Mouse (Mus musculus): ENCODE data around the gene Cers5. TPM values are rescaled to one million over a fixed set of nuclear protein-coding genes. Genes with fewer than 3 reads are reported as not detected.
A peak's percentile ranks its signal among the peaks of the same experiment; 100 is the strongest.
"Not testable (repeated sequence)": the region's sequence is repeated elsewhere in the genome, so short reads cannot be mapped to it uniquely, and the experiment has no call there.

Gene Cers5
- 10 to 100 TPM; 18.2 to 18.5 TPM for total RNA-seq (2021)

- intact Hi-C loops (cut with DNase I): loop anchor here (2.0 to 10.0 kb wide), 3 partner anchors 70 to 278 kb away; partner anchors contain the start of gene Smarcd1
Measured at GRCm38 (mm10) chr15:99772881-99772924, at the start of gene Cers5. Cers5 (minus strand) TSS chr15:99772885.

GRCm38 (mm10) chr15:99819621-99820279 lies 47.1 kb upstream of the Cers5 start:
- peak; percentile 56 for DNase-seq (ENCODE audit: low spot score)
- intact Hi-C loops (cut with DNase I): no loop called here

More at GRCm38 (mm10) chr15:99772881-99772924, at the start of gene Cers5:
- DNase-seq (ENCODE audit: low spot score): not testable (repeated sequence)

DNA sequence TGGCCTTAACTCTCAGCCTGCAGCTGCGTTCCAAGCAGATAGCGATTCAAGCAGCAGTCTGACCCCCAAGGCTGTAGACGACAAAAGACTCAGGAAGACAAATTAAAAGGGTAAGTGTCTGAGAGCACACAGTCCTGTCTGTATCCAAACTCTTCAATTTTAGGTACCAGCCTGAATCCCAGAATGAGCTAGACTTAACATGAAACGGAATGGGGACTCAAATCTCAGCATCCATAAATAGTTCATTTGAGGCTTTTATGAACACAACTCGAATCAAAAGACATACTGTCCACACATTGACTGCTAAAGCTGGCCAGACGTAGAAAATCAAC lies 46.4 kb upstream of the Cers5 start:
- intact Hi-C loops (cut with DNase I): no loop called here
- no peak for DNase-seq (ENCODE audit: low spot score)

DNA sequence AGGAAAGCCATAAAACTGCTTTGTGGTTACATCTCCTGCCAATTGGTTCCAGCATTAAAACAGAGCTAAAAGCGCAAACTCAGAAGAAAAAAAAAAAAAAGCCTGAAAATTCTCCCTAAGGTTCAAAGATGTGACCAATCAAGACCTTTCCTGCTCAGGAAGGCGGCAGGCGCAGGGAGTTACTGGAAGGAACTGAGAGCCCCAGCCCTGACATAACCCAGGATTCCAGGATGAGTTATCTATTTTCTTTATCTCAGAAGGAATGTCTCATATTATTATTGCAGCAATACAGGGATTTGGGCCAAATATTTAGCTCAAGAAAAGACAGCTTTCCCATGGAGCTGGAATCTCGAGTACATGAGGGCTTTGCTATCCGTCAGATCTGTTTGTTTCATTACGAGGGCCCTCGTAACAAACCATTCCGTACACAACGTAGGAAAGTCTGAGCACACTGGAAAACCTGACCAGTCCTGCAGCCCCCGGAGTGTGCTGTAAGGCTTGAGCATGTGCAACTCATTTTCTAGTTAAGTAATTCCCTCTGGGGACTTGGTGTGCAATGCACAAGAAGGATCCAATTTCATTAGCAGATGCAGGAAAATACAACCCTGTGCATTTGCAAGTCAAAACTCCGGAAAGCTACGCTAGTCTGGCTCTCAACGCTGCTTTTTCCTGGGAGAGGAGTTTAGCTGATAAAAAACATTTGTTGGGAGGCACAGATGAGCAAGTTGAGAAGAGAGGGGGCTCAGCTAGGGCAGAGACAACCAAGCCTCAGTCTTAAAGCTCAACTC lies 45.8 kb upstream of the Cers5 start:
- peak; percentile 51 for DNase-seq (ENCODE audit: low spot score)
- intact Hi-C loops (cut with DNase I): no loop called here

DNA sequence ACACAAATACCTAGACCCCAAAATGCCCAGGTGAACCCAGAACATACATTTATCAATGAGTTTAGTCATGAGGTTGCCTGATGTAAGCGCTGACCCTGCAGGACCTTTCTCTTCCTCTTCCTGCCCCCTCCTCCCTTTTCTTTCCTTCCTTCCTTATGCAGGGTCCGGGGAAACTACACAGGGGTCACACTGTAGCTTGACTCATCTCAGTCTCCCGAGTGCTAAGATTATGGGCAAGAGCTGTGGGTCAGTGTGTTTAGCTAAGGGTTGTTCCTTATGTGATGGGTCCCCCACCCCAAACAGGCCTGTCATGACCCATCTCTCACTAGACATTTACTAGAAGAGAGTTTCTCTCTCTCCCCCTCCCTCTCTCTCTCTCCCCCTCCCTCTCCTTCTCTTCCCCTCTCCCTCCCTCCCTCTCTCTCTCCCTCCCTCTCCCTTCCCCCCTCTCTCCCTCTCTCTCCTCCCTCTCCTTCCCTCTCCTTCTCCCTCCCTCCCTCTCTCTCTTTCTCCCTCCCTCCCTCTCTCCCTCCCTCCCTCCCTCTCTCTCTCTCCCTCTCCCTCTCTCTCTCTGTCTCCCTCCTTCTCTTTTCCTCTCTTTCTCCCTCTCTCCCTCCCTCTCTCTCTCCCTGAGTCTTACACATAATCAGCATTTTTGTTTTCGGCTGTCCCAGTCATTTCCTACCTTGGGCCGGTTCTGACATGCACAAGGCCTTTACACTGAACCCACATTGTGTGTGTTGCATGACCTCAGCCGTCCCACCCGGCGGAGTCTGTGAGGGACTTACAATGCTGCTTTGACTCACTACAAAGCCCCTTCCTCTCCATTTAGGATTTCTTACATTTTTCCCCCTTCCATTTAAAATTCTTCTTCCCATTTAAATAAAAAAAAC lies 44.9 kb upstream of the Cers5 start:
- intact Hi-C loops (cut with DNase I): no loop called here
- DNase-seq (ENCODE audit: low spot score): no peak

DNA sequence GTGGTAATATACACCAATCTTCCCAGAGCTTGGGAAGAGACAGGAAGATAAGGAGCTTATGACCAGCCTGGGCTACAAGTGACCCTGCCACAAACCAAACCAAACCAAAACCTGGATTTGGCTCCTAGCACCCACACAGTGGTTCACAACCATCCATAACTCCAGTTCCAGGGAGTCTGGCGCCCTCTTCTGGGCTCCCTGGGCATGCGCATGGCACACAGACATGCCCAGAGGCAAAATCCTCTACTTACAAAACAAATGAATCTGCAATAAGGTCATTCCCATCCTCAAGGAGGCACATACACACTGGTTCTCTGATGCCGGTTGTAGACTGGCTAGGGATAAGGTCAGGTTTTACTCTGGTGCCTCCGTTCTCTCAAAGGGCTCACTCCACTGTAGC lies 43.3 kb upstream of the Cers5 start:
- intact Hi-C loops (cut with DNase I): no loop called here
- no peak for DNase-seq (ENCODE audit: low spot score)

DNA sequence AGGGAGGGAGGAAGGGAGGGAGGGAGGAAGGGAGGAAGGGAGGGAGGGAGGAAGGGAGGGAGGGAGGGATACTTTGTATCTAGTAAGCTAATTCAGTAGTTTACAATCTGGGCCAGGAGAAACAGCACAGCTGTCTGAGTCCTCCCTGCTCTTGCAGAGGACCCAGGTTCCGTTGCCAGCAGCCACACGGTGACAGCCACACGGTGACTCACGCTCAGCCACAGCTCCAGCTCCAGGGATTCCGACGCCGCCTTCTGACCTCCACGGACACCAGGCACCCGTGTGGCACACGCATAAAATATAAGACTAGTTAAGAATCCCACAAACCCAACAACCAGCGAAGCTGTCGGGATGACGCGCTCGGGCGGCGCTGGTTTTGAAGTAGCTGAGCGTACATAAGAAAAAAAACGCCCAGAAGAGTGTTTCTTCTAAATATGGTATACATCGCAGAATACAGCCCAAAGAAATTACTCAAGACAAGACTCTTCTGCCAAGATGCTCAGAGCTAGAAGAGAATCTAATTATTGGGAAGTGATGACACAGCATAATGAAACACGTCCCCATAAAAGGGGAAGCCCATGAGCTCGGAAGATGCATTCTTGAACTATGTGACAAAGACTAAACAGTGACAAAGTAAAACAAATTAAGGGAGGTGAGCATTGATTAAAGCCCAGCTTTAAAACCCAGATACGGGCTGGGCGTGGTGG lies 42.0 kb upstream of the Cers5 start:
- no peak for DNase-seq (ENCODE audit: low spot score)
- intact Hi-C loops (cut with DNase I): no loop called here

GRCm38 (mm10) chr15:99813639-99814038 lies 41.0 kb upstream of the Cers5 start:
- no peak for DNase-seq (ENCODE audit: low spot score)

DNA sequence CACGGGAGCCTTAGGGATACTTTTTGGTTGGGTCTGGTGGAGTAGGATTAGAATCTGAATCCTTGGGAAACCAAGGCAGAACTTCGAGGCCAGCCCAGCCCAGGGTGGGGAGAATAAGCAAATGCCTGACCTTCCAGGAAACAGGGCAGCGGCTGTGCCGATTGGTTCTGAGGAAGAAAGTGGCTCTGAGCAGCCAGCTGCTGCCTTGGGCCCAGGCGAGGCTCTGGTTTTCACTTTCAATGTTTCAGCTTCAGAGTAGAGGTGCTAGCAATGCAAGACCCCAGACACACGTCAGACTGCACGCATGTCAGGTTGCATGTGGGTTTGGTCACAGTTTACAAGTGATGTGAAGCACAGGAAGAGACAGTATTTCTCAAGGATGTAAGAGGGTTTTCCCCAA lies 39.4 kb upstream of the Cers5 start:
- no peak for DNase-seq (ENCODE audit: low spot score)
- intact Hi-C loops (cut with DNase I): no loop called here

More at GRCm38 (mm10) chr15:99813639-99814038, 41.0 kb upstream of the Cers5 start:
- intact Hi-C loops (cut with DNase I): no loop called here

DNA sequence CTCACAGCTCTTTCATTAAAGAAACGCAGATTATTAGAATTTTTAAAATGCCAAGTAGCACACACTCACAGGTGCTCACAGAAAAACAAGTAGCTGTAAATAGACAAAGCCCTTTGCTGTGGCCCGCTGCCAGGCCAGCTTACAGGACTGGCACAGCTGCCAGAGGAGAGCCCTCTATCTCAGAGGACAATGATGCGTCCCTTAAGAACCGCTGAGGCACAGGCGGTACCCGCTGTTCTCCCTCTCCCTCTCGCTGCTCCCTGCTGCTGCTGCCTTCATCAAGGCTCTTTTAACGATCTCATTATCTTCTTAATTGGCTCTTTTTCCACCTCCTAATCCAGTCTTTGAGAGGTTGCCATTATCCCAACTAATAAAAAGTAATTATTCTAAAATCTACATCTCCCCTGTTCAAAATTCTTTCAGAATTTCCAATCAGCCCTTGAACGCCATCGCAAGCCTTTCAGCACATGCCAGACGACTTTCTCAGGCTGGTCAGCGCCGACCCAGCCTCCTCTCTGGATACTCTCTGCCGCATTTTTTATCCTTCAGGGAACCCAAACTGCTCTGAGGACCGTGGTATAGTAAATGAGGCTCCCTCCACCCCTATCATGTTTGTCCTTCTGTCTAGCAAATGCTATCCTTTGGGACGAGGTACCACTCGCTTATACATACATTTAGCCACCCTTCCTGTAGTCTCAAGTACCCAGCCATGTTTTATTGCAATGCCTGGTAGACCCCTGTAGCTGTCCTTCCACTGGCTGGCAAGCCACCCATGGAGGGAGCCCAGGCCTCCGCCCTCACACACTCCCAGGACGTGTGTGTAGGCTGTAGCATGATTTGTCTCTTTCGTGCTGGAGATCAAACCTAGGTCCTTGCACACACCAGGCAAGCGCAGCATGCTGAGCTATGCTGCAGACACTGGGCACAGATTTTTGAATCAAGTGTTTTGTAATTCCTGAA lies 35.4 kb upstream of the Cers5 start:
- DNase-seq (ENCODE audit: low spot score): no peak
- intact Hi-C loops (cut with DNase I): no loop called here

- no peak for DNase-seq (ENCODE audit: low spot score)
- intact Hi-C loops (cut with DNase I): no loop called here
Measured at GRCm38 (mm10) chr15:99806171-99806570, 33.5 kb upstream of the Cers5 start.

GRCm38 (mm10) chr15:99805673-99806072 lies 33.0 kb upstream of the Cers5 start:
- intact Hi-C loops (cut with DNase I): no loop called here
- DNase-seq (ENCODE audit: low spot score): no peak

DNA sequence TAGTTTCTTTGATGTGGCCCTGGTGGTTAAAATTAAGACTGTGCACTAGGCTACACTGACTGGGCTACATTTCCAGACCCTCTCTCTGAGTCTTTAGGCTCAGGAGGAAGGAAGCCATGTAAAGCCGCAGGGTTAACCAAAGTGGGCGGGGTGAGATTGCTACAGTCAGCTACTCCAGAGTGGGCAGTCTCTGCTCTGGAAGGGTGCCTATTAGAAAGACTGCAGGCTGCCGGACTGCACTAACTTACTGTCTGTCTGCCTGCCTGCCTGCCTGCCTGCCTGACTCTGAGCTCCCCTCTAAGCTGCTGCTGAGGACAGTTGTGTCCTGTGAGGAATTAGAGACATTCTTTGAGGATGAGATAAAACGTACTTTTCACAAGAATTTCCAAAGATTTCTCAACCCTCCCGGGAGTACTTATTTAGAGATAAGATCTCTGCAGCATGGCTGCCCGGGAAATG lies 30.5 kb upstream of the Cers5 start:
- DNase-seq (ENCODE audit: low spot score): no peak
- intact Hi-C loops (cut with DNase I): no loop called here

DNA sequence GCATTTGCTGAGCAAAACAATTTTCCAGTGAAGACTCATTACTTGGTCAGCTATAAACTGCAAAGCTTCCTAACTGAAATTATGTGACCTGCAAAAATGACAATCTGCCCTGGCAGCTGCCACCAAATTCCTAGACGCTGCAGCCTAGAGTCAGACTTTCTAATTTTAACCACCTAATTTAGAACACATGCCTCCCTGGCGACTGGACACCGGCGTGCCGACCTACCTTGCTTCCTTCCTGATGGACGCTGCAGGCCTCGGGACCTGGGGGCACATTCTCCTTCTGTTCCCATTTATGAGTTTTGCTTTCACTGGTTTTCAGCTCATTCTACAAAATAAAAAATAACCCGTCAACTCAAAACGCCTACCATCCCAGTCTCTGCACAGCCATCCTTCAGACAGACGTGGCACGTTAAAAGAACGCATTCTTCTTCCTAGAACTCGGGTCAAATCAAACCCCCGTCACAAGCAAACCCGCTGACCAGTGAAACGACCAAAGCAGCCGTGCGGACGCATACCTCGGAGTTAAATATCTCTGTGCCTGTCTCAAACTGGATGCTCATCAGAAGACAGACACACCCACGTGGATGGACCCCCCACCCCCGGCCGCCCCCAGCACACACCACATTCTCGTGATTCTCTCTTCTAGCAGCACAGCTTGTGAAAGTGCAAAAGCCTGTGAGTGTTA lies 29.3 kb upstream of the Cers5 start:
- no peak for DNase-seq (ENCODE audit: low spot score)
- intact Hi-C loops (cut with DNase I): no loop called here

DNA sequence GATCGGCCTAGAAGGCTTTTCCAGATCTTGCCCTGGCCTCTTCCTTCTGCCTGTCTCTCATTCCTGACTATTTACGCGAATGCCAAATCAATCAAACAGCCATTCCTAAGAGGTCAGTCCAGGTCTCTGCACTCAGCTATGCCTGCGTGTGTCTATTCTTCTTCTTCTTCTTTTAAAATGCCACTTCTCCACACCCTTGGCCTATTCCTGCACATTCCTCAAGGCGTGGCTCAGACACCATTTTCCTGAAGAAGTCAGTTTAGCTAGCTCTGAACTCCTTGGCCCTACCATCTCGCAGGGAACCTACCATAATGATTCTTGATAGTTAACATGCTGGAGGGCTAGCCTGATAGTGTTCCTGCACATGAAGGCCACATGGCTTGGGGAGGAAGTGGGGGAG lies 27.0 kb upstream of the Cers5 start:
- DNase-seq (ENCODE audit: low spot score): no peak
- intact Hi-C loops (cut with DNase I): no loop called here

GRCm38 (mm10) chr15:99797898-99798297 lies 25.2 kb upstream of the Cers5 start:
- intact Hi-C loops (cut with DNase I): no loop called here
- no peak for DNase-seq (ENCODE audit: low spot score)

GRCm38 (mm10) chr15:99796735-99797134 lies 24.1 kb upstream of the Cers5 start:
- intact Hi-C loops (cut with DNase I): no loop called here
- no peak for DNase-seq (ENCODE audit: low spot score)

DNA sequence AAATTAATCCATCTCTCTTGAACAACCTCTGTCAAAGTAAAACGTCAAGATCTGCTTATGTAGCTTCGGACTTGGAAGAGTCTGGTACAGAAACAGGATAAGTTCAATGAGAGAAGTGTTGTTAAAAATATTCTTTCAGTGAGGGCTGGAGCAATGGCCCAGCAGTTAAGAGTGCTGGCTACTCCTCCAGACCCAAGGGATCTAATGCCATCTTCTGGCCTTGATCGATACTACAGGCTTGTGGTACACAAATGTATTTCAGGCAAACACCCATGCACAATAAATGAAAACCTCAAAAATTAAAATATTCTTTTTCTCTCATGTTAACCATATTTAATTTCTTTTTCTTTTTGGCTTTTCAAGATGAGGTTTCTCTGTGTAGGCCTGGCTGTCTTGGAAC lies 23.4 kb upstream of the Cers5 start:
- DNase-seq (ENCODE audit: low spot score): no peak
- intact Hi-C loops (cut with DNase I): no loop called here

- intact Hi-C loops (cut with DNase I): no loop called here
- DNase-seq (ENCODE audit: low spot score): no peak
Measured at GRCm38 (mm10) chr15:99792221-99792815, 19.6 kb upstream of the Cers5 start.
